ENCODE assay signal across 8 mouse cellular contexts in genomic region chr17:67837351-67838090, GRCm38 (mm10).
A peak's percentile ranks its signal among the peaks of the same experiment; 100 is the strongest.
DNase-seq lines count a peak whose midpoint lies in the region; ATAC-seq and TF ChIP-seq lines count a peak whose summit lies in the region.

No protein-coding gene starts in this region.

- no peaks in the 10 kb centered on the region for H3K27me3 ChIP-seq in CH12.LX (replicated peaks)
- no peaks in the 10 kb centered on the region for H3K27me3 ChIP-seq in forebrain, embryonic 13.5 days
- no peaks in the 10 kb centered on the region for H3K27me3 ChIP-seq in liver, embryonic 11.5 days (replicated peaks; ENCODE audit: control insufficient read depth, insufficient read depth, low read length)
- no peaks in the 10 kb centered on the region for H3K27me3 ChIP-seq in neural tube, embryonic 14.5 days (ENCODE audit: control insufficient read depth, insufficient read depth, low read length)

- no peak overlapping the region for H3K27ac ChIP-seq in CH12.LX (ENCODE audit: insufficient read depth, low read depth)
- no peak overlapping the region for H3K27ac ChIP-seq in forebrain, embryonic 13.5 days
- H3K27ac ChIP-seq in liver, embryonic 11.5 days (ENCODE audit: low read depth, low read length), result no peak overlapping the region
- no peak overlapping the region for H3K27ac ChIP-seq in neural tube, embryonic 14.5 days (ENCODE audit: low read depth, low read length)

- H3K9me3 ChIP-seq in CH12.LX (replicated peaks; ENCODE audit: low read length), result peaks cover 59% of the 10 kb centered on the region
- no peaks in the 10 kb centered on the region for H3K9me3 ChIP-seq in forebrain, embryonic 13.5 days (replicated peaks)
- H3K9me3 ChIP-seq in liver, embryonic 11.5 days (ENCODE audit: control insufficient read depth, low read length), result no peaks in the 10 kb centered on the region
- no peaks in the 10 kb centered on the region for H3K9me3 ChIP-seq in neural tube, embryonic 14.5 days (ENCODE audit: control insufficient read depth, low read length)

- TF ChIP-seq EP300 in CH12.LX (IDR thresholded peaks at IDR 0.05; ENCODE audit: low read length), result no peak

- peak; percentile 1 for TF ChIP-seq RAD21 in CH12.LX (IDR thresholded peaks at IDR 0.05; ENCODE audit: low read depth, low read length)

- no peak overlapping the region for H3K4me3 ChIP-seq in CH12.LX (replicated peaks in 1 of 3; ENCODE audit: low read depth in 2 of 3, low read length in 2 of 3, poor library complexity in 1 of 3)
- no peak overlapping the region for H3K4me3 ChIP-seq in forebrain, embryonic 13.5 days
- H3K4me3 ChIP-seq in liver, embryonic 11.5 days (ENCODE audit: low read depth, low read length), result no peak overlapping the region
- no peak overlapping the region for H3K4me3 ChIP-seq in neural tube, embryonic 14.5 days (ENCODE audit: low read depth, low read length)

- ATAC-seq in forebrain, embryonic 13.5 days, result peak; percentile 83
- ATAC-seq in liver, embryonic 11.5 days (replicated peaks; ENCODE audit: low FRiP score), result no peak
- ATAC-seq in neural tube, embryonic 14.5 days (ENCODE audit: low read depth), result peak; percentile 86

- no peak for DNase-seq in CH12.LX (ENCODE audit: extremely low read depth)
- peak; percentile 58 for DNase-seq in c-Kit-positive CD71-negative TER-119-negative erythroid progenitor cells, embryonic 14.5 days (ENCODE audit: low read depth)
- peak; percentile 68 to 84 for DNase-seq in heart, postnatal 10 days
- DNase-seq in kidney, postnatal 25 days, result peak; percentile 70 to 88
- DNase-seq in liver, embryonic 11.5 days (ENCODE audit: low spot score), result peak; percentile 45
- peak; percentile 40 for DNase-seq in urinary bladder, adult 2 months (ENCODE audit: low spot score)

- TF ChIP-seq POLR2A in CH12.LX (IDR thresholded peaks at IDR 0.05; ENCODE audit: low read depth, low read length), result no peak

- TF ChIP-seq CTCF in CH12.LX (conservative IDR thresholded peaks at IDR 0.05 in 1 of 2, IDR thresholded peaks at IDR 0.05 in 1 of 2; ENCODE audit: low read depth in 2 of 2, low read length in 2 of 2), result no peak

- no peaks in the 10 kb centered on the region for H3K36me3 ChIP-seq in CH12.LX (replicated peaks in 1 of 2; ENCODE audit: control insufficient read depth in 1 of 2, insufficient read depth in 1 of 2, low read length in 1 of 2)
- H3K36me3 ChIP-seq in forebrain, embryonic 13.5 days (ENCODE audit: poor library complexity, severe bottlenecking), result no peaks in the 10 kb centered on the region
- no peaks in the 10 kb centered on the region; the same call in 1 of the 2 replicates for H3K36me3 ChIP-seq in liver, embryonic 11.5 days (ENCODE audit: control insufficient read depth, insufficient read depth, low read length)
- no peaks in the 10 kb centered on the region for H3K36me3 ChIP-seq in neural tube, embryonic 14.5 days (ENCODE audit: control insufficient read depth, insufficient read depth, low read length)

- no peaks in the 10 kb centered on the region for H3K4me1 ChIP-seq in CH12.LX (ENCODE audit: control insufficient read depth in 1 of 2, insufficient read depth in 2 of 2)
- no peaks in the 10 kb centered on the region for H3K4me1 ChIP-seq in forebrain, embryonic 13.5 days
- H3K4me1 ChIP-seq in liver, embryonic 11.5 days (replicated peaks; ENCODE audit: control insufficient read depth, insufficient read depth, low read length), result no peaks in the 10 kb centered on the region
- no peaks in the 10 kb centered on the region for H3K4me1 ChIP-seq in neural tube, embryonic 14.5 days (ENCODE audit: control insufficient read depth, insufficient read depth, low read length)

- intact Hi-C loops in heart, postnatal 10 days (cut with DNase I), result loop anchor here (1.0 to 10.0 kb wide), 3 partner anchors 57 to 1263 kb away; no protein-coding TSS in a partner anchor

- no peak overlapping the region for H3K9ac ChIP-seq in CH12.LX (ENCODE audit: insufficient read depth, low read depth)
- no peak overlapping the region for H3K9ac ChIP-seq in forebrain, embryonic 13.5 days
- H3K9ac ChIP-seq in liver, embryonic 11.5 days (ENCODE audit: low read depth, low read length), result no peak overlapping the region
- H3K9ac ChIP-seq in neural tube, embryonic 14.5 days (replicated peaks; ENCODE audit: low read depth, low read length), result no peak overlapping the region

- H3K79me2 ChIP-seq in CH12.LX (replicated peaks; ENCODE audit: control insufficient read depth, extremely low read depth, insufficient read depth, poor library complexity, severe bottlenecking), result no peaks in the 10 kb centered on the region

- dilution Hi-C loops in CH12.LX (cut with MboI; ENCODE audit: extremely low pct_ligation_motif_present, extremely low pct_unique_long_range_greater_than_20kb, low sequenced_read_pairs), result no loop called here

- in situ Hi-C loops in CH12.LX (cut with MboI; ENCODE audit: low pct_ligation_motif_present, low pct_unique_long_range_greater_than_20kb, low sequenced_read_pairs), result no loop called here

- WGBS in forebrain, embryonic 13.5 days, result 57% methylated on average over 17 of the region's 17 CpGs
- 60% methylated on average over 17 of the region's 17 CpGs for WGBS in liver, embryonic 11.5 days
- 59% methylated on average over 17 of the region's 17 CpGs for WGBS in neural tube, embryonic 14.5 days

- H3K4me2 ChIP-seq in CH12.LX (ENCODE audit: insufficient read depth, low read depth, poor library complexity, severe bottlenecking), result no peak overlapping the region
- no peak overlapping the region for H3K4me2 ChIP-seq in forebrain, embryonic 13.5 days
- H3K4me2 ChIP-seq in liver, embryonic 11.5 days, result no peak overlapping the region
- H3K4me2 ChIP-seq in neural tube, embryonic 14.5 days (ENCODE audit: low read depth, low read length), result no peak overlapping the region

TF ChIP-seq in CH12.LX, 34 proteins besides CTCF, POLR2A, EP300 and RAD21:
- TF ChIP-seq MXI1 (IDR thresholded peaks at IDR 0.05; ENCODE audit: low read depth, low read length), result no peak
- TF ChIP-seq BHLHE40 (IDR thresholded peaks at IDR 0.05; ENCODE audit: low read depth, low read length), result no peak
- TF ChIP-seq KAT2A (IDR thresholded peaks at IDR 0.05; ENCODE audit: insufficient replicate concordance, low read length), result no peak
- no peak for TF ChIP-seq ZMIZ1 (IDR thresholded peaks at IDR 0.05; ENCODE audit: low read depth, low read length)
- no peak for TF ChIP-seq HCFC1 (IDR thresholded peaks at IDR 0.05; ENCODE audit: low read depth, low read length)
